Mouse (Mus musculus) kidney, postnatal 0 days (tissue): Measurements from ENCODE around the gene Gca. TPM values are rescaled to one million over a fixed set of nuclear protein-coding genes. Genes with fewer than 3 reads are reported as not detected.

ENCODE experiments used
- ATAC-seq: fragments of 200-750 bp; cut with Nextera tagmentation; replicated peaks from 2 replicates; pipeline ENCODE4 v1.8.0; 2017; ENCODE audit warnings: low read depth, moderate number of reproducible peaks, moderate TSS enrichment, moderate library complexity; ENCODE audit not compliant: low FRiP score
- DNase-seq: peaks from one replicate; pipeline ENCODE4 v3.0.0-alpha.2; 2016; ENCODE audit warnings: low spot score
- H3K27ac ChIP-seq: fragments of 300-500 bp; sonication (generic); 2 replicates; pipeline ENCODE4 v1.5.1; 2014; ENCODE audit warnings: mild to moderate bottlenecking
- H3K27me3 ChIP-seq: fragments of 300-500 bp; sonication (generic); 2 replicates; pipeline ENCODE4 v1.6.1; 2014; ENCODE audit warnings: low read length, mixed read lengths; ENCODE audit not compliant: insufficient read depth
- H3K36me3 ChIP-seq: fragments of 300-500 bp; sonication (generic); 2 replicates; pipeline ENCODE4 v1.6.1; 2014; ENCODE audit warnings: low read length, mixed read lengths; ENCODE audit not compliant: insufficient read depth
- H3K4me1 ChIP-seq: fragments of 300-500 bp; sonication (generic); replicated peaks from 2 replicates; pipeline ENCODE4 v1.6.1; 2014; ENCODE audit warnings: antibody characterized with exemption, low read length, mixed read lengths; ENCODE audit not compliant: insufficient read depth
- H3K4me2 ChIP-seq: fragments of 300-500 bp; sonication (generic); 2 replicates; pipeline ENCODE4 v1.6.1; 2014; ENCODE audit warnings: mild to moderate bottlenecking, low read length, moderate library complexity, mixed read lengths
- H3K4me3 ChIP-seq: fragments of 300-500 bp; sonication (generic); replicated peaks from 2 replicates; pipeline ENCODE4 v1.5.1; 2014; ENCODE audit warnings: low read depth, low read length
- H3K9ac ChIP-seq: fragments of 300-500 bp; sonication (generic); 2 replicates; pipeline ENCODE4 v1.6.1; 2014; ENCODE audit warnings: low read depth, low read length
- H3K9me3 ChIP-seq: fragments of 300-500 bp; sonication (generic); replicated peaks from 2 replicates; pipeline ENCODE4 v1.6.1; 2016; ENCODE audit warnings: low read length, inconsistent platforms, mixed read lengths
- CTCF ChIP-seq: IDR thresholded peaks from 2 replicates; pipeline ENCODE4 v1.5.1; 2016; ENCODE audit warnings: antibody characterized with exemption, low read depth, mild to moderate bottlenecking, moderate library complexity
- WGBS: fragments of 180-500 bp; shearing (Covaris S2); extraction: QIAGEN DNeasy Blood & Tissue Kit; methylation state at CpG from one replicate; pipeline ENCODE4 v1.1.7; 2014; 5-methylcytosine and 5-hydroxymethylcytosine counted together
- polyA plus RNA-seq: library from polyadenylated mRNA; unstranded; fragments of >200 nt; fragmentation: Nextera tagmentation; extraction: Ambion mirVana; gene quantifications from 2 replicates; pipeline ENCODE4 v1.2.1, GENCODE M21; 2015

The Gca gene
- polyA plus RNA-seq, 1 experiment from 2014 or later, result 19.3 TPM

GRCm38 (mm10) chr2:62664839-62665238 is 754 bp downstream of the Gca start:
- Histone ChIP-seq H3K9me3 (no peaks in the 10 kb centered on the region), H3K27ac (no peak overlapping the region), H3K4me2 (peak overlapping the region; percentile 87), H3K36me3 (no peaks in the 10 kb centered on the region), H3K4me3 (peak overlapping the region; percentile 64; the same call in 1 of the 2 replicates), H3K27me3 (no peaks in the 10 kb centered on the region), H3K9ac (0 out of 2 replicates have a peak overlapping the region, but pooled peaks have one; percentile 40), H3K4me1 (no peaks in the 10 kb centered on the region)
- no peak for TF ChIP-seq CTCF
- ATAC-seq (no peak), DNase-seq (no peak)
- WGBS, result 64% methylated on average over 7 of the region's 7 CpGs

- no peaks in the 10 kb centered on the region for H3K36me3 ChIP-seq
- no peak for ATAC-seq
These were observed 1.5 kb downstream of the Gca start for GRCm38 (mm10) chr2:62665536-62665935.

GRCm38 (mm10) chr2:62669848-62670247 is 5.8 kb downstream of the Gca start:
- no peak overlapping the region for H3K9ac ChIP-seq
- DNase-seq (peak; percentile 65), ATAC-seq (no peak)
- no peaks in the 10 kb centered on the region for H3K4me1 ChIP-seq
- no peak overlapping the region for H3K4me2 ChIP-seq
- no peaks in the 10 kb centered on the region for H3K36me3 ChIP-seq
- WGBS, result 28% methylated on average over 3 of the region's 3 CpGs
- no peak overlapping the region for H3K4me3 ChIP-seq
- no peak for TF ChIP-seq CTCF
- no peaks in the 10 kb centered on the region for H3K9me3 ChIP-seq
- H3K27me3 ChIP-seq, result no peaks in the 10 kb centered on the region
- no peak overlapping the region for H3K27ac ChIP-seq

More at GRCm38 (mm10) chr2:62665536-62665935, 1.5 kb downstream of the Gca start:
- Histone ChIP-seq H3K9ac (no peak overlapping the region), H3K9me3 (no peaks in the 10 kb centered on the region), H3K4me3 (no peak overlapping the region), H3K4me1 (no peaks in the 10 kb centered on the region), H3K27ac (no peak overlapping the region), H3K4me2 (no peak overlapping the region), H3K27me3 (no peaks in the 10 kb centered on the region)
- TF ChIP-seq CTCF, result no peak
- DNase-seq, result no peak
- WGBS, result 57% methylated on average over 1 of the region's 1 CpGs

GRCm38 (mm10) chr2:62670301-62670700 is 6.2 kb downstream of the Gca start:
- Histone ChIP-seq H3K9me3 (no peaks in the 10 kb centered on the region), H3K36me3 (no peaks in the 10 kb centered on the region), H3K4me2 (no peak overlapping the region), H3K4me1 (no peaks in the 10 kb centered on the region), H3K27ac (no peak overlapping the region), H3K4me3 (no peak overlapping the region), H3K9ac (no peak overlapping the region), H3K27me3 (no peaks in the 10 kb centered on the region)
- no peak for TF ChIP-seq CTCF
- DNase-seq (no peak), ATAC-seq (no peak)
- WGBS, result 76% methylated on average over 5 of the region's 5 CpGs

GRCm38 (mm10) chr2:62670767-62671166 is 6.7 kb downstream of the Gca start:
- H3K4me3 ChIP-seq, result no peak overlapping the region
- WGBS, result 83% methylated on average over 4 of the region's 4 CpGs

GRCm38 (mm10) chr2:62672788-62673187 is 8.7 kb downstream of the Gca start:
- Histone ChIP-seq H3K27ac (no peak overlapping the region), H3K4me3 (no peak overlapping the region), H3K4me1 (no peaks in the 10 kb centered on the region), H3K9me3 (no peaks in the 10 kb centered on the region), H3K9ac (no peak overlapping the region), H3K4me2 (no peak overlapping the region), H3K27me3 (no peaks in the 10 kb centered on the region), H3K36me3 (no peaks in the 10 kb centered on the region)
- WGBS, result 87% methylated on average over 5 of the region's 5 CpGs
- ATAC-seq, result no peak
- TF ChIP-seq CTCF, result no peak
- DNase-seq, result no peak

More at GRCm38 (mm10) chr2:62670767-62671166, 6.7 kb downstream of the Gca start:
- DNase-seq (no peak), ATAC-seq (no peak)
- TF ChIP-seq CTCF, result no peak
- no peaks in the 10 kb centered on the region for H3K9me3 ChIP-seq
- no peaks in the 10 kb centered on the region for H3K36me3 ChIP-seq
- no peaks in the 10 kb centered on the region for H3K4me1 ChIP-seq
- H3K27ac ChIP-seq, result no peak overlapping the region
- no peaks in the 10 kb centered on the region for H3K27me3 ChIP-seq
- no peak overlapping the region for H3K9ac ChIP-seq
- no peak overlapping the region for H3K4me2 ChIP-seq

GRCm38 (mm10) chr2:62681667-62682066 is 17.6 kb downstream of the Gca start:
- Histone ChIP-seq H3K4me3 (no peak overlapping the region), H3K27me3 (no peaks in the 10 kb centered on the region), H3K27ac (no peak overlapping the region), H3K9ac (no peak overlapping the region), H3K36me3 (no peaks in the 10 kb centered on the region), H3K4me1 (no peaks in the 10 kb centered on the region), H3K4me2 (no peak overlapping the region), H3K9me3 (no peaks in the 10 kb centered on the region)
- 76% methylated on average over 8 of the region's 8 CpGs for WGBS
- DNase-seq, result no peak
- no peak for TF ChIP-seq CTCF
- no peak for ATAC-seq
